Mouse (Mus musculus) macrophage (primary cell): ENCODE measurements around the gene Tril. TPM values are rescaled to one million over a fixed set of nuclear protein-coding genes. Genes with fewer than 3 reads are reported as not detected.

Experiments
- H3K27ac ChIP-seq: fragments of 350-480 bp; formaldehyde crosslinking; 2 replicates; pipeline ENCODE4 v1.9.0; 2021
- H3K36me3 ChIP-seq: fragments of 350-480 bp; formaldehyde crosslinking; 2 replicates; pipeline ENCODE4 v1.9.0; 2021; ENCODE audit errors: inconsistent target
- H3K4me3 ChIP-seq: fragments of 350-480 bp; formaldehyde crosslinking; 2 replicates; pipeline ENCODE4 v1.9.0; 2021; ENCODE audit errors: inconsistent target
- H3K79me2 ChIP-seq: fragments of 350-480 bp; formaldehyde crosslinking; 2 replicates; pipeline ENCODE4 v1.9.0; 2021; ENCODE audit errors: inconsistent target
- WGBS: methylation state at CpG from one replicate; pipeline ENCODE4 v1.1.7; 2026; ENCODE audit warnings: inconsistent platforms; ENCODE audit not compliant: missing documents; 5-methylcytosine and 5-hydroxymethylcytosine counted together
- polyA plus RNA-seq: library from polyadenylated mRNA; stranded (reverse); fragments of 250-400 nt; gene quantifications from 3 replicates; pipeline ENCODE4 v1.2.4, GENCODE M21; 2018; ENCODE audit warnings: inconsistent platforms

Gene Tril
- polyA plus RNA-seq, 1 experiment from 2014 or later, result not detected

DNA sequence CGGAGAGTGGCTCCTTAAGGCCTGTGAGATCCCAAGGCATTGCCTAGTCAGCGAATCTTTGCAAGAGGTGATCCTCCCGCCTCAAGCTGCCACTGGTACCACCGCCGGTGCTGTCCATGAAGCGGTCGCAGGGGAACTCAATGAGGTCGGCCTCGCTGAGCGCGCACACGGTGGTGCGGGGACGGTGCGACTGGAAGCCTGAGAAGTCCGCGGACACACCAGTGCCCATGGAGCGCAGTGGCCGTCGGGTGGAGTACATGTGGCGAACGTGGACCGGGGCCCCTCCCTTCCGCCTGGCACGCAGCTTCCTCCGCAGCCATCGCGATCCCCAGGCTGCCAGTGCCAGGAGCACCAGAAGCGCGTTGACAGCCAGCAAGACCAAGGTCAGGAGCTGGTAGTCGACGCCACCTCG is 2.9 kb downstream of the Tril start:
- WGBS, result 19% methylated on average over 33 of the region's 33 CpGs
- Histone ChIP-seq H3K4me3 (no peak overlapping the region), H3K79me2 (no peaks in the 10 kb centered on the region), H3K36me3 (no peaks in the 10 kb centered on the region), H3K27ac (no peak overlapping the region)

- Histone ChIP-seq H3K36me3 (no peaks in the 10 kb centered on the region), H3K27ac (no peak overlapping the region), H3K4me3 (no peak overlapping the region), H3K79me2 (no peaks in the 10 kb centered on the region)
- 87% methylated on average over 7 of the region's 8 CpGs for WGBS
These were observed 4.0 kb downstream of the Tril start for GRCm38 (mm10) chr6:53816661-53817060.

- H3K4me3 ChIP-seq, result no peak overlapping the region
These were observed 4.9 kb downstream of the Tril start for GRCm38 (mm10) chr6:53815691-53816090.

GRCm38 (mm10) chr6:53814214-53814613 is 6.4 kb downstream of the Tril start:
- no peaks in the 10 kb centered on the region for H3K79me2 ChIP-seq
- no peak overlapping the region for H3K27ac ChIP-seq
- H3K36me3 ChIP-seq, result no peaks in the 10 kb centered on the region
- H3K4me3 ChIP-seq, result no peak overlapping the region

More at GRCm38 (mm10) chr6:53815691-53816090, 4.9 kb downstream of the Tril start:
- WGBS, result 80% methylated on average over 7 of the region's 7 CpGs
- Histone ChIP-seq H3K79me2 (no peaks in the 10 kb centered on the region), H3K36me3 (no peaks in the 10 kb centered on the region), H3K27ac (no peak overlapping the region)

DNA sequence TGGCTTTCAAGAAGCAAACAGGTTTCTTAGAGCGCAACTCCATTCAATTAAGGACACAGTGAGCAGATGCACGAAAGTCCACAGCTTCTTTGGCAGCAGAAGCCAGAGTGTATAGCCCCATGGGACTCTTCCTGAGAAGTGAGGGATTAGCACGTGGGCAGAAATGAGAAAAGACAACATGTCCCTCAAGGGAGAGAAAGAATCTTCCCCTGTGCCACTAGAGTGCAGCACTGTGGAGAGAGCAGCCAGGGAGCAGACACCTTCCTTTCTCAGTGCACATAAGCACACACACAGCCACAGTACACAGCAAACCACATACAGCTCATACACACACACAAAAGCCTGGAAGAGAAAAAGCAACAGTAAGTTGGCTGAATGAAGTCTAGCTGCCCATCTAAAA is 8.4 kb downstream of the Tril start:
- no peaks in the 10 kb centered on the region for H3K79me2 ChIP-seq
- H3K36me3 ChIP-seq, result no peaks in the 10 kb centered on the region
- WGBS, result 82% methylated on average over 3 of the region's 3 CpGs
- no peak overlapping the region for H3K27ac ChIP-seq
- H3K4me3 ChIP-seq, result no peak overlapping the region

DNA sequence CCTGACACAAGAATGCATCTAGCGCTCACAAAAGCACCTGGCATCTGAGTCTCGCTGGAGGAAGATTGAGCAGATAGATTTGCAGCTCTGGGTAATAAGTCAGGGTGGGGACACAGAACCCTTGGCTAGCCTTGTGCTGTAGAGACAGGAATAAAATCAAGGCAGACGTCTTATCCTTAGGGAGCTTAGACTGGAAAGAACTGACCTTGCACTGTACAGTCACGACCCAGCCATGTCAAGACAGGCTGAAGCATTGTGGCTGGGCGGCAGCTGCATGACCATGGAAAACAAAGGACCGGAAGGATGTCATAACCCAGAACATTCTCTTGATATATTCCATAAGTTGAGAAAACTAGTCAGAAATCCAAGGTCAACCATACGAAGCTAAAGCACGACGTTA is 11.8 kb downstream of the Tril start:
- Histone ChIP-seq H3K79me2 (no peaks in the 10 kb centered on the region), H3K36me3 (no peaks in the 10 kb centered on the region), H3K4me3 (no peak overlapping the region), H3K27ac (no peak overlapping the region)
- 86% methylated on average over 9 of the region's 9 CpGs for WGBS

- Histone ChIP-seq H3K36me3 (no peaks in the 10 kb centered on the region), H3K27ac (no peak overlapping the region), H3K79me2 (no peaks in the 10 kb centered on the region), H3K4me3 (no peak overlapping the region)
- WGBS, result 85% methylated on average over 3 of the region's 3 CpGs
These were observed 13.4 kb downstream of the Tril start for GRCm38 (mm10) chr6:53807185-53807584.

GRCm38 (mm10) chr6:53806591-53807023 is 14.0 kb downstream of the Tril start:
- H3K4me3 ChIP-seq, result no peak overlapping the region
- 84% methylated on average over 7 of the region's 8 CpGs for WGBS
- H3K27ac ChIP-seq, result no peak overlapping the region
- no peaks in the 10 kb centered on the region for H3K79me2 ChIP-seq
- H3K36me3 ChIP-seq, result no peaks in the 10 kb centered on the region

GRCm38 (mm10) chr6:53806021-53806420 is 14.6 kb downstream of the Tril start:
- Histone ChIP-seq H3K27ac (no peak overlapping the region), H3K79me2 (no peaks in the 10 kb centered on the region), H3K36me3 (no peaks in the 10 kb centered on the region), H3K4me3 (no peak overlapping the region)
- WGBS, result 90% methylated on average over 5 of the region's 5 CpGs

DNA sequence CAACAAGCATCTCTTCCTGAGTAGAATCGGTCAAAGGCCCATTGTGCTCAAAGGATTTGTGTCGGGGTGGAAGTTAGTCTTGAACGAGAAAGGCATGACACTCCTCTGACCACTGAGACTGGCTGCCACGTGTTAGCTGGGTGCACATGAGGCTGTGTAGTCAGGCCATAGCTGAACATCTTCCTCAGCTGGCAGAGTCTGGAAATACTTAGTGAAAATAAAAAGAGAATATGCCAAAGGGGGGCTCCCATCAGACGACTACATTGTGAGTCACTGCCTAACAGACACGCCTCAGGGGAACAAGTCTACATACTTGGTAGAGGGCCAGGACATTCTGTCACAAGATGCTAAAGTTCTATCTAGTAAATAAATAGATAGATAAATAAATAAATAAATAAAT is 16.5 kb downstream of the Tril start:
- no peak overlapping the region for H3K27ac ChIP-seq
- no peaks in the 10 kb centered on the region for H3K36me3 ChIP-seq
- WGBS, result 91% methylated on average over 6 of the region's 6 CpGs
- H3K4me3 ChIP-seq, result no peak overlapping the region
- H3K79me2 ChIP-seq, result no peaks in the 10 kb centered on the region

DNA sequence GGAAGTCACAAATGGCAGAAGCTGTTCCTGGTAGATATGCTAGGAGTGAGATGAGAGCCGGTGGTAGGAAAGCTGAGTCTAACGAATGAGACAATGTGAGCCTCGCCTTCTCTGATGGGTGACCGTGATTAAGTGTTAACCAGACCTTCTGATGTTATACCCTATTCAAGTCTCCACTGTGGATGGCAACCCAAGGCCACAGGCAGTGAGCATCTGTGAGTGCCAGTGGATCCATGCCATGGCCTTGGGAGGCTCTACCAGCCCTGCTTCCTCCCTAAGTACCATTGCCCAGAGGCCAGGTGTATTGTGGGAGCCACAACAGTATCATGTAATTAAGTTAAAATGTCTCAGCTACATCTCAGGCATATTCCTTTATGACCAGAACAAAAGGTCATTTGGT is 17.1 kb downstream of the Tril start:
- no peaks in the 10 kb centered on the region for H3K36me3 ChIP-seq
- no peak overlapping the region for H3K4me3 ChIP-seq
- no peak overlapping the region for H3K27ac ChIP-seq
- H3K79me2 ChIP-seq, result no peaks in the 10 kb centered on the region
- 98% methylated on average over 4 of the region's 4 CpGs for WGBS

DNA sequence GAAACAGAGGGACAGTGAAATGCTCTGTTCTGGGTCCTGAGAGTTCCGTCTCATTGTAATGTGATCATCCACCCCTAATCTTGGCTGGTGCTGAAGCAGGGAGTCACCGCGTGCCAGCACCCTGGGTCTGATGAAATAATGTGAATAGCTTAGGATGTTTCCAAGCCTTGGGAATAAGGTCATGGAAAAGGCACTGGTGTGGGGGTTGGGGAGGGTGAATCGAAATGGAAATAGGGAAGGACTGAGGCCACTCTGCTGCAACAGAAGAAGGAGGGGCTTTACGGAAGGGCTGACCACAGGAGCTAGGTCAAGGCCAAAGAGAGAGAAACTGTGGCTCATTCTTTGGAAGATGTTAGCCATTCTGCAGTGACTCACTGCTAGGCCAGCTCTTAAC is 18.7 kb downstream of the Tril start:
- no peaks in the 10 kb centered on the region for H3K36me3 ChIP-seq
- 67% methylated on average over 5 of the region's 5 CpGs for WGBS
- no peaks in the 10 kb centered on the region for H3K79me2 ChIP-seq
- H3K27ac ChIP-seq, result no peak overlapping the region
- no peak overlapping the region for H3K4me3 ChIP-seq

- no peak overlapping the region for H3K4me3 ChIP-seq
- H3K27ac ChIP-seq, result no peak overlapping the region
- WGBS, result 59% methylated on average over 4 of the region's 4 CpGs
- no peaks in the 10 kb centered on the region for H3K79me2 ChIP-seq
- no peaks in the 10 kb centered on the region for H3K36me3 ChIP-seq
These were observed 19.2 kb downstream of the Tril start for GRCm38 (mm10) chr6:53801269-53801892.

DNA sequence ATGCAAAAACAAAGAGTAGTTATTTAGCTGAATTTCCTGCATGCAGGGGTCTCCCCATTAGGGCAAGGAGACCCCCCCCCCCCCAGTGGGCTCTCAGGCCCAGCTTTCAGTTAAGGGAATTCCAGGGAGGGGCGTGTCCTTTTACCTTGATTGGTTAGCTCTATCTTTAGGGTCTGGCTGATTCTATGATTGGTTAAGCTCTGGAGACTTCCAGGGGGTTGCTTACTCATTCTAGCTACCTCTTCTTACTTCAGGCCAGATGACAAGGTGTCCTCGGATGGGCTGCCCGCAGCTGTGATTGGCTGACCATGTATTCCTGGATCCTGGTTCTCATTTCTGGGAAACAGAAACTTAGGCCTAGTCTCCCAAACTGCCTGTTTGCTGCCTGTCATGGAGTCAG is 21.8 kb downstream of the Tril start:
- no peak overlapping the region for H3K4me3 ChIP-seq
- H3K36me3 ChIP-seq, result no peaks in the 10 kb centered on the region
- 95% methylated on average over 3 of the region's 3 CpGs for WGBS
- no peak overlapping the region for H3K27ac ChIP-seq
- H3K79me2 ChIP-seq, result no peaks in the 10 kb centered on the region

DNA sequence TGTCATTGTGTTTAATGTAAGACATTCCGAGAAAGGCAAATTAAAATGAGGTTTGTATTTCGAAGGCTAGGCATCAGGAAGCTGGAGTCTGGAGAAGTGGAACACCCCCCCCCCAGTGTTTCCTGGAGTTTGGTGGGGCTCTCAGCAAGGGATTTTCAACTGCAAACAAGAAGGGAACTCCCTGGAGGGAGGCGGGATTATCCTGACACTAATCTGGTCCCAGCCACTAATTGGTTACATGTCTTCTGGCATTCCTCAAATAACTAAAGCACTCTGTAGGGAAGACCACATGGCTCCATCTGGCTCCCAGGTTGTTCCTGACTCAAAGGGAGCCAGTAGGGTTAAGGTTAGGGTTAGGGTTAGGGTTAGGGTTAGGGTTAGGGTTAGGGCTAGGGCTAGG is 23.8 kb downstream of the Tril start:
- 89% methylated on average over 3 of the region's 3 CpGs for WGBS
- Histone ChIP-seq H3K4me3 (no peak overlapping the region), H3K79me2 (no peaks in the 10 kb centered on the region), H3K27ac (no peak overlapping the region), H3K36me3 (no peaks in the 10 kb centered on the region)

- Histone ChIP-seq H3K4me3 (no peak overlapping the region), H3K27ac (no peak overlapping the region), H3K79me2 (no peaks in the 10 kb centered on the region), H3K36me3 (no peaks in the 10 kb centered on the region)
- 22% methylated on average over 5 of the region's 5 CpGs for WGBS
These were observed 24.8 kb downstream of the Tril start for GRCm38 (mm10) chr6:53795788-53796187.
